In genomic region chr1:73718421-73718820, GRCm38 (mm10) we compare ENCODE assay signal across 16 mouse cellular contexts.
"Had no signal": no experiment of that assay in that cellular context is flagged by ENCODE, and none has a peak within 500 bp of the region (broad histone marks: within the 10 kb centered on the region; RNA-seq: fewer than 3 reads in every experiment).

No protein-coding gene starts in this region.

- H3K27ac ChIP-seq: left cerebral cortex, adult 2 months; limb, embryonic 10.5 days; liver, embryonic 15.5 days; midbrain, embryonic 10.5 days; neural tube, embryonic 13.5 days had no signal

- H3K4me2 ChIP-seq: liver, embryonic 11.5 days; liver, embryonic 15.5 days; neural tube, embryonic 13.5 days had no signal

- H3K27me3 ChIP-seq: liver, embryonic 15.5 days; neural tube, embryonic 13.5 days had no signal

- H3K9me3 ChIP-seq: limb, embryonic 10.5 days; liver, embryonic 15.5 days; midbrain, embryonic 10.5 days; neural tube, embryonic 13.5 days had no signal

- ATAC-seq: lung, postnatal 0 days had no signal

- DNase-seq: kidney, postnatal 10 days; lung, adult 2 months; lung, postnatal 4 days; midbrain, embryonic 14.5 days; retina, postnatal 1 day; right cerebral cortex, postnatal 4 days; spleen, adult 18-20 months; thymus, adult 18-20 months; thymus, postnatal 14 days had no signal

- H3K4me1 ChIP-seq: limb, embryonic 10.5 days; liver, embryonic 15.5 days; neural tube, embryonic 13.5 days had no signal

- H3K36me3 ChIP-seq: limb, embryonic 10.5 days; liver, embryonic 15.5 days; midbrain, embryonic 10.5 days; neural tube, embryonic 13.5 days had no signal

- H3K9ac ChIP-seq: liver, embryonic 15.5 days; neural tube, embryonic 13.5 days had no signal

- H3K4me3 ChIP-seq: left cerebral cortex, adult 2 months; limb, embryonic 10.5 days; liver, embryonic 15.5 days; midbrain, embryonic 10.5 days; neural tube, embryonic 13.5 days had no signal
